Mouse (Mus musculus): ENCODE results near the gene Rpa1. TPM values are rescaled to one million over a fixed set of nuclear protein-coding genes. Genes with fewer than 3 reads are reported as not detected.

Rpa1 gene
- total RNA-seq (2023), result 193 TPM

GRCm38 (mm10) chr11:75348199-75348889, at the start of gene Rpa1, which contains the start of gene Smyd4:
Gene Rpa1 (minus strand): TSS chr11:75348324.
Gene Smyd4 (plus strand): TSS chr11:75348433.

Other genes starting within 250 kb of the Rpa1 start
- gene Hic1, start 178.8 kb downstream of the Rpa1 start, total RNA-seq (2023), result 1.7 TPM
- gene Ovca2, start 169.5 kb downstream of the Rpa1 start, total RNA-seq (2023), result 17.9 TPM
- gene Dph1, start 157.1 kb downstream of the Rpa1 start, total RNA-seq (2023), result 20.7 TPM
- gene Rtn4rl1, start 154.5 kb downstream of the Rpa1 start, total RNA-seq (2023), result 18.9 TPM
- gene Smyd4, start 109 bp upstream of the Rpa1 start, total RNA-seq (2023), result 15.9 TPM
- gene Serpinf1, start 74.4 kb upstream of the Rpa1 start, total RNA-seq (2023), result not detected
- gene Serpinf2, start 91.3 kb upstream of the Rpa1 start, total RNA-seq (2023), result not detected
- gene Wdr81, start 106.4 kb upstream of the Rpa1 start, total RNA-seq (2023), result 24.4 TPM
- gene Tlcd2, start 113.4 kb upstream of the Rpa1 start, total RNA-seq (2023), result 1.8 TPM
- 201 TPM for gene Prpf8, start 138.5 kb upstream of the Rpa1 start, total RNA-seq (2023)
- gene Rilp, start 161.8 kb upstream of the Rpa1 start, total RNA-seq (2023), result not detected
- 0.21 TPM for gene Scarf1, start 165.2 kb upstream of the Rpa1 start, total RNA-seq (2023)
- gene Slc43a2, start 183.4 kb upstream of the Rpa1 start, total RNA-seq (2023), result 61.9 TPM
- gene Pitpna, start 239.8 kb upstream of the Rpa1 start, total RNA-seq (2023), result 205 TPM